Mouse (Mus musculus) neural tube, embryonic 13.5 days (tissue): ENCODE data around the gene Selenof. TPM values are rescaled to one million over a fixed set of nuclear protein-coding genes. Genes with fewer than 3 reads are reported as not detected.

Experiments
- ATAC-seq: fragments of 200-750 bp; cut with Nextera tagmentation; 2 replicates; pipeline ENCODE4 v1.8.0; 2017; ENCODE audit warnings: low read depth, mild to moderate bottlenecking, moderate TSS enrichment, moderate library complexity
- H3K27ac ChIP-seq: fragments of 300-500 bp; sonication (generic); replicated peaks from 2 replicates; pipeline ENCODE4 v1.5.1; 2015; ENCODE audit warnings: moderate library complexity, mild to moderate bottlenecking, inconsistent platforms
- H3K27me3 ChIP-seq: fragments of 300-500 bp; sonication (generic); 2 replicates; pipeline ENCODE4 v1.6.1; 2015; ENCODE audit warnings: mild to moderate bottlenecking, inconsistent platforms
- H3K36me3 ChIP-seq: fragments of 300-500 bp; sonication (generic); 2 replicates; pipeline ENCODE4 v1.6.1; 2015; ENCODE audit warnings: mild to moderate bottlenecking, inconsistent platforms
- H3K4me1 ChIP-seq: fragments of 300-500 bp; sonication (generic); replicated peaks from 2 replicates; pipeline ENCODE4 v1.6.1; 2015; ENCODE audit warnings: inconsistent platforms
- H3K4me2 ChIP-seq: fragments of 300-500 bp; sonication (generic); 2 replicates; pipeline ENCODE4 v1.6.1; 2015; ENCODE audit warnings: inconsistent platforms, mild to moderate bottlenecking, moderate library complexity
- H3K4me3 ChIP-seq: fragments of 300-500 bp; sonication (generic); 2 replicates; pipeline ENCODE4 v1.5.1; 2015; ENCODE audit warnings: mild to moderate bottlenecking, inconsistent platforms
- H3K9ac ChIP-seq: fragments of 300-500 bp; sonication (generic); 2 replicates; pipeline ENCODE4 v1.6.1; 2015; ENCODE audit warnings: moderate library complexity, mild to moderate bottlenecking, inconsistent platforms
- H3K9me3 ChIP-seq: fragments of 300-500 bp; sonication (generic); 2 replicates; pipeline ENCODE4 v1.6.1; 2016; ENCODE audit warnings: inconsistent platforms
- WGBS: fragments of 180-500 bp; shearing (Covaris S2); methylation state at CpG from one replicate; pipeline ENCODE4 v1.1.7; 2015; 5-methylcytosine and 5-hydroxymethylcytosine counted together
- polyA plus RNA-seq: library from polyadenylated mRNA; unstranded; fragments of >200 nt; fragmentation: Nextera tagmentation; extraction: Ambion mirVana; gene quantifications from 2 replicates; pipeline ENCODE4 v1.2.1, GENCODE M21; 2015

Gene Selenof
- polyA plus RNA-seq, 1 experiment from 2014 or later: 628 TPM

- H3K27ac ChIP-seq: no peak overlapping the region
- H3K36me3 ChIP-seq: no peaks in the 10 kb centered on the region
- H3K4me1 ChIP-seq: no peaks in the 10 kb centered on the region; the same call in 1 of the 2 replicates
- no peak for ATAC-seq
- H3K9ac ChIP-seq: no peak overlapping the region
- no peak overlapping the region for H3K4me2 ChIP-seq
- H3K27me3 ChIP-seq: no peaks in the 10 kb centered on the region
- H3K4me3 ChIP-seq: no peak overlapping the region
- 80% methylated on average over 11 of the region's 11 CpGs for WGBS
- no peaks in the 10 kb centered on the region for H3K9me3 ChIP-seq
Observed at GRCm38 (mm10) chr3:144628005-144628914, 58.2 kb downstream of the Selenof start.

- H3K4me3 ChIP-seq: no peak overlapping the region
- H3K4me2 ChIP-seq: no peak overlapping the region
- H3K27ac ChIP-seq: no peak overlapping the region
- no peaks in the 10 kb centered on the region for H3K36me3 ChIP-seq
- no peaks in the 10 kb centered on the region for H3K9me3 ChIP-seq
- ATAC-seq: no peak
- H3K9ac ChIP-seq: no peak overlapping the region
- WGBS: 87% methylated on average over 3 of the region's 3 CpGs
- H3K27me3 ChIP-seq: no peaks in the 10 kb centered on the region
- no peaks in the 10 kb centered on the region for H3K4me1 ChIP-seq
Observed at GRCm38 (mm10) chr3:144628915-144629230, 58.8 kb downstream of the Selenof start.

GRCm38 (mm10) chr3:144635236-144635635, 65.1 kb downstream of the Selenof start:
- Histone ChIP-seq H3K9me3 (no peaks in the 10 kb centered on the region), H3K27me3 (no peaks in the 10 kb centered on the region), H3K9ac (no peak overlapping the region), H3K4me1 (no peaks in the 10 kb centered on the region), H3K4me2 (no peak overlapping the region), H3K4me3 (no peak overlapping the region), H3K27ac (no peak overlapping the region), H3K36me3 (no peaks in the 10 kb centered on the region)
- no peak for ATAC-seq
- 87% methylated on average over 5 of the region's 5 CpGs for WGBS

GRCm38 (mm10) chr3:144638110-144638509, 68.0 kb downstream of the Selenof start:
- Histone ChIP-seq H3K9me3 (no peaks in the 10 kb centered on the region), H3K27me3 (no peaks in the 10 kb centered on the region), H3K9ac (no peak overlapping the region), H3K27ac (no peak overlapping the region), H3K4me3 (no peak overlapping the region), H3K4me1 (peaks cover 3% of the 10 kb centered on the region; the same call in 1 of the 2 replicates), H3K4me2 (no peak overlapping the region), H3K36me3 (no peaks in the 10 kb centered on the region)
- no peak for ATAC-seq
- 86% methylated on average over 4 of the region's 4 CpGs for WGBS

- Histone ChIP-seq H3K4me1 (peaks cover 13% of the 10 kb centered on the region; the same call in 1 of the 2 replicates), H3K9ac (no peak overlapping the region), H3K9me3 (no peaks in the 10 kb centered on the region), H3K27ac (no peak overlapping the region), H3K4me2 (no peak overlapping the region), H3K36me3 (no peaks in the 10 kb centered on the region), H3K4me3 (no peak overlapping the region), H3K27me3 (no peaks in the 10 kb centered on the region)
- WGBS: 80% methylated on average over 3 of the region's 3 CpGs
- no peak for ATAC-seq
Observed at GRCm38 (mm10) chr3:144639387-144639786, 69.3 kb downstream of the Selenof start.

- peaks cover 13% of the 10 kb centered on the region; the same call in 1 of the 2 replicates for H3K4me1 ChIP-seq
- no peak for ATAC-seq
- no peak overlapping the region for H3K27ac ChIP-seq
- H3K4me3 ChIP-seq: no peak overlapping the region
- no peaks in the 10 kb centered on the region for H3K36me3 ChIP-seq
- H3K27me3 ChIP-seq: no peaks in the 10 kb centered on the region
- no peak overlapping the region for H3K4me2 ChIP-seq
- no peak overlapping the region for H3K9ac ChIP-seq
- no peaks in the 10 kb centered on the region for H3K9me3 ChIP-seq
Observed at GRCm38 (mm10) chr3:144640033-144640432, 69.9 kb downstream of the Selenof start.

- H3K4me2 ChIP-seq: no peak overlapping the region
- no peaks in the 10 kb centered on the region for H3K27me3 ChIP-seq
- H3K4me3 ChIP-seq: no peak overlapping the region
- H3K36me3 ChIP-seq: no peaks in the 10 kb centered on the region
- H3K9me3 ChIP-seq: no peaks in the 10 kb centered on the region; the same call in 1 of the 2 replicates
- 93% methylated on average over 4 of the region's 4 CpGs for WGBS
- ATAC-seq: no peak
- no peak overlapping the region for H3K27ac ChIP-seq
- no peak overlapping the region for H3K9ac ChIP-seq
- H3K4me1 ChIP-seq: peaks cover 13% of the 10 kb centered on the region; the same call in 1 of the 2 replicates
Observed at GRCm38 (mm10) chr3:144642141-144642540, 72.0 kb downstream of the Selenof start.

- Histone ChIP-seq H3K4me2 (no peak overlapping the region), H3K36me3 (no peaks in the 10 kb centered on the region), H3K27me3 (no peaks in the 10 kb centered on the region), H3K9ac (no peak overlapping the region), H3K9me3 (no peaks in the 10 kb centered on the region; the same call in 1 of the 2 replicates), H3K4me1 (peaks cover 13% of the 10 kb centered on the region; the same call in 1 of the 2 replicates), H3K4me3 (no peak overlapping the region), H3K27ac (peak overlapping the region; percentile 39; the same call in 1 of the 2 replicates)
- ATAC-seq: peak; percentile 86
- 2% methylated on average over 2 of the region's 2 CpGs for WGBS
Observed at GRCm38 (mm10) chr3:144643301-144643871, 73.3 kb downstream of the Selenof start.

- ATAC-seq: no peak
- peaks cover 13% of the 10 kb centered on the region; the same call in 1 of the 2 replicates for H3K4me1 ChIP-seq
- H3K4me2 ChIP-seq: no peak overlapping the region
- H3K9ac ChIP-seq: no peak overlapping the region
- no peak overlapping the region for H3K27ac ChIP-seq
- no peaks in the 10 kb centered on the region; the same call in 1 of the 2 replicates for H3K9me3 ChIP-seq
- 41% methylated on average over 5 of the region's 5 CpGs for WGBS
- no peaks in the 10 kb centered on the region for H3K36me3 ChIP-seq
- no peak overlapping the region for H3K4me3 ChIP-seq
- H3K27me3 ChIP-seq: no peaks in the 10 kb centered on the region
Observed at GRCm38 (mm10) chr3:144644202-144644601, 74.1 kb downstream of the Selenof start.

Other genes starting within 250 kb of the Selenof start
- 15.6 and 17.9 TPM in 2 replicates for gene Hs2st1, start 123 bp upstream of the Selenof start, polyA plus RNA-seq
- 119 and 127 TPM in 2 replicates for gene Sh3glb1, start 150.0 kb downstream of the Selenof start, polyA plus RNA-seq
- gene Clca3a1, start 190.7 kb downstream of the Selenof start, polyA plus RNA-seq: 0.39 and 0.45 TPM in 2 replicates
- gene Clca3a2, start 249.2 kb downstream of the Selenof start, polyA plus RNA-seq: 0.06 TPM in 1 of 2 replicates, not detected in the other